Mouse (Mus musculus) cerebellum, adult 9-11 months (tissue): ENCODE data around the gene Znrf3.
A peak's percentile ranks its signal among the peaks of the same experiment; 100 is the strongest.
"Not testable (repeated sequence)": the region's sequence is repeated elsewhere in the genome, so short reads cannot be mapped to it uniquely, and the experiment has no call there.

Experiments used
- DNase-seq: peaks from one replicate; pipeline ENCODE4 v3.0.0; 2022

The Znrf3 gene

DNA sequence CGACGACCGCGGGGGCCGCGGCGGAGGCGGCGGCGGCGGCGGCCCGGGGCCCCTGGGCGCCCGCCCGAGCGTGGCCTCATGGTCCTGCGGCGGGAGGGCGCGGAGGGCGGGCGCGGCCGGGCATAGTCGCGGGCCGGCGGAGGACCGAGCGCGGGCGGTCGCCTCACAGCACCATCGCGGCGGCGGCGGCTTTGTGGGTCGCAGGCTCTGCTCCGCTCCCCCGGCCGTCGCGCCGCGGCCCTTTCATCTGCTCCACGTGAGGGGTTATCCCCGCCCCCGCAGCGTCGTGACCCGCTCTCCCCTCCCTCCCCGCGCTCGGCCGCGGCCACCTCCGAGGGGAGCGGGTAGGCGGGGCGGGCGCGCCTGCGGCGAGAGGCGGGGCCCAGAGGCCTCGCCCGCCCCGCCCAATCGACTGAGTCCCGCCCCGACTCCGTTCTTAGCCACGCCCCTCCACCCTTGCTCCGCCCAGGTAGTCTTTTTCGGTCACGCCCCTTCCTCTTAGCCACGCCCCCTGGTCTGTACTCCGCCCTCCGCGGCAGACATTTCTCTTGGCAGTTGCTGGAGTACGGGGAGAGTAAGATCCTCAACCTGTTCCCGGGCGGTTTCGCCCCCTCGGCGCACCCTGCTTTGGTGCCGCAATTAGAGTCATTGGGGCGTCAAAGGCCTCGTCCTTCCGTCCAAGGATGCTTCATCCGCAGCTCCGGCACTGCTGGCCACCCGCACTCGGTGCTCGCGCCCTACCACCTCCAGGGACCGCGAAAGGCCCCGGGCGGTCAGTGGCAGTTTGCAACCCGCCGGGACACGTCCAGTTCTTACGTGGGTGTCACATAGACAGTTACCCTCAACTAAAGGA is at the start of gene Znrf3:
TSS of gene Znrf3 (minus strand) at position 249 of the 853 bp plus-strand sequence.
- DNase-seq, result peak; percentile 84

DNA sequence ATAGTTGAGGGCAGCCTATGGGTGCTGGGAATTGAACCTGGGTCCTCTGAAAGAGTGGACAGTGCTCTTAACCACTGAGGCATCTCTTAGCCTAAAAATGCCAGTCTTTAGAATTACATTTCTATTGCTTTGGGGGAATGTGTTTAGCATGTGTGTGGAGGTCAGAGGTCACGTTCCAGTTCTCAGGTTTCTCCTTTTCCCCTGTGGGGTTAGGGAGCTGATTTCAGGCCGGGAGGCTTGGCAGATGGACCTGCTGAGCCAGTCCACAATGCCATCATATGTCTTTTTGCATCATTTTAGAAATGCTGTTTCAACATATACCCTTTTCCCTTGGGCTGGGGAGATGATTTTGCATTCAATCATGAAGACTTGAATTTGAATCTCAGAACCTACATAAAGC is 49.2 kb upstream of the Znrf3 start:
- no peak for DNase-seq

DNA sequence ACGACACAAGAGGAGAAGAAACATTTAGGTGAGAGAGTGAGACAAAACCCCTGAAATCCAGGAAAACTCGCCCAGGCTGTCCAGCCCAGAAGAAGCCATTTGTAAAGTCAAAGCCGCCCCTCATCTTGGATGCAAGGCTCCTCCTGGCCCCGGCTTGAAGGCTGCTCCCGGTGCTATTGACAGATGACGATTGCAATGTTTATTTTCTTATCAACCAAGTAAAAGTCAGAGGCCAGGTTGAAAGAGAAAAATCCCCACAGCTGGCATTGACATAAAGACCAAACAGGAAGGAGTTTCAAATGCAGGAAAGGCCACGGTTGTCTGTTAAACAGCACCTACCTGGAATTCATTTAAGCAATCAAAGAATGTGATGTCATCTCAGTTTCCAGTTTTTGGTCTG is 47.3 kb upstream of the Znrf3 start:
- DNase-seq, result no peak

DNA sequence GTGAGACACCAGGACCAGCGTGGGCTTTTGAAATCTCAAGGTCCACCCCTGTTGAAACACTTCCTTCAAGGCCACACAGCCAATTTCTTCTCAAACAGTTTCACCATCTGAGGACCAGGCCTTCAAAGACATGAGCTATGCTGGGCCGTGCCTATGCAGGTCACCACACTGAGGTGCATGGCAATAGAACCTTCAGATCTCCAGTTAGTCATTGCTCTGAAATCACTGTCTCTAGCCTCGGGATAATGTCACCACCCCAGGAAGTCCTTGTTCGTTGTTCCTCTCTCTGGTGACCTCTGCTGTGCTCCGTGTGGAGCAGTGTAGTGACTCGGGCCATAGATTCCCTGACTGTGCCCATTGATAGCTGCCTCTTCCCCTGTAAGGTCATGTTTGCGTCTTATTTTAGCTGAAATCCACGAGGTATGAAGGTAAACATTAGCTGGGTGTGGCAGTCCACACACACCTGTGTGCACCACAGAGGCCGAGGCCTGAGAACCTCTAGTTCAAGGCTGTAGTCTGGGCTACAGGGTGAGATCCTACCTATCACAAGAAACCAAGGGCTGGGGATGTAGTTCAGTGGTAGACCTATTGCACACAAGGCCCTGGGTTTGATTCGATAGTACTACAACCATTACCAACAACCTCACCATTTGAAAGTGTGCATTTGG is 46.5 kb upstream of the Znrf3 start:
- no peak for DNase-seq

DNA sequence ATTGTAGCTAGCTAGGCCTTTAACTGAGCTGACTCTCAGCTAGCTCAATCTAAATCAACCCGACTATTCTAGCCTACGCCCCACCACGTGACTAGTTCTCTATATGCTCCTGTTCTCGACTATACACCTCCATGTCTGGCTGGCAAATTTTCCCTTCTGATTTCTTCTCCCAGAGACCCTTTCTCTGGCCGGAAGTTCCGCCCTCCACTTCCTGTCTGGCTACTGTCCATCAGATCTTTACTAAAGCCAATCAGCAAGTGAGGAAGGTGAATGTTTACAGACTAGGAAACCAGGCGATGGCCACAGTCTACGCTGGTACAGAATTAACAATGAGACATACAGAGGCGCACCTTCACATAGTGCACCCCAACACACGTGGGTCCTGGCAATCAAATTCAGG is 44.8 kb upstream of the Znrf3 start:
- DNase-seq, result not testable (repeated sequence)

DNA sequence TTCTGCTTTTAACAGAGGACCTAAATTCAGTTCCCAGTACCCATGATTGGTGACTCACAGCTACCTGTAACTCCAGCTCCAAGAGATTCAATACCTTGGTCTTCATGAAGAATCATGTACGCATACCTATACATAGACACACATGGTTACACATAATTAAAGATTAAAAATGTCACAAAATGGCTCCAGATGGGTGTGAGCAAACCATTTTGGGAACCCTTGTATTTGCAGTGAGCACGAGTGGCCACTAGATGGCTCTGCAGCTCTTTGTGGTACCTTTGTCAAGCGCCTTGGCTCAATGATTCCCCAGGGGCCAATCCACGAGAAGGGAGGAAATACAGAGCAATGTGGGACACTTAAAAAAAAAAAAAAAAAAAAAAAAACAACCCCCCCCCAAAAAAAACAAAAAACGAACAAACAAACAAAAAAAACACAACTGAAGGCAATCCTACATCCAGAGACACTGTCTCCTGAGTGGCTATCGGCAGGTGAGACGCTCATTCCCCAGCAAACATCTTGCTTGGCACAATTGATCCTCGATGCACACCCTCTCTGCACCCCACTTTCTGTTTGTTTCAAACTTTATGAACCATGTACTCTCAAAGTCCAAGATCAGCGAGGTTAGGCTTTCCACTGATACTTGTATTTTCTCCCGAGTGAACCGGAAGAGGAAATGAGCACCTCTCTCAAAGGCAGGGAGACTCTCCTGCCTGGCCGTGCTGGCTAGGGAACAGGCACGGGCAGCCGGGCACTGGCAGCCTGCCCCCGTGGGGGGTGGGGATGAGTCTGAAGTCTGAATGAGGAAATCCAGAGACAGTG is 40.8 kb upstream of the Znrf3 start:
- peak; percentile 83 for DNase-seq

DNA sequence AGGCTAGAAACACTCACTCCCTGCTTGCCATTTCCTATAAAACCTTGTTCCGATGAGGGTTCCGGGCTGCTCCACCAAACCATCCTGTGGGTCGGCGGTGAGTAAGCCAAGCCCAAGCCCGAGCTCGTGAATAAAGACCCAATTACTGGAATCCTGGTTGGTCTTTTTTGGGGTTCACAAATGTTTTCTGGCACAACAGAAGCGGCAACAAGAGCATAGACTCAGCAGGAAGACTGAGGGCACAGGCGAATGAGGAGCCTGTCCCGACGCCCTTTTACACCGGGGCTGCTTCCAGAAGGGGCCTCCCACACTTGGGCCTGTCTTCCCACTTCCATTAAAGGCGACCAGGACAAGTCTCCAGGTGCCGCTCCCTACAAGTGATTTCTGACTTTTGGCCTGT is 37.9 kb upstream of the Znrf3 start:
- no peak for DNase-seq

DNA sequence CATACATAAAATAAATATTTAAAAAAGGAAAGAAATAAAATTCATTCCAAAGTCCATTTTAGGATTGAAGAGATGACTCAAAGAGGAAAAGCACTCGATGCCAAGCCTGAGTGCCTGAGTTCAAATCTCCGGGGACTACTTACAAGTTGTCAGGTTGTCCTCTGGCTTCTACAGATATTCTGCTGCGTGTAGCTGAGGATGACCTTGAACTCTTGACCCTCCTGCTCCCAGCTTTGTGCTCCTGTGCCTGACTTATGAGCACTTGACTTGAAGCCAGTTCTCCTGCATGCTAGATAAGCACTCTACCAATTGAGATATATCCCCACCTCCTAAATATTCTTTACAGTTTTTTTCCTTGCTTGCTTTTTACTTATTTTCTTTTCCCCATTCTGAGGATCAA is 34.2 kb upstream of the Znrf3 start:
- no peak for DNase-seq

DNA sequence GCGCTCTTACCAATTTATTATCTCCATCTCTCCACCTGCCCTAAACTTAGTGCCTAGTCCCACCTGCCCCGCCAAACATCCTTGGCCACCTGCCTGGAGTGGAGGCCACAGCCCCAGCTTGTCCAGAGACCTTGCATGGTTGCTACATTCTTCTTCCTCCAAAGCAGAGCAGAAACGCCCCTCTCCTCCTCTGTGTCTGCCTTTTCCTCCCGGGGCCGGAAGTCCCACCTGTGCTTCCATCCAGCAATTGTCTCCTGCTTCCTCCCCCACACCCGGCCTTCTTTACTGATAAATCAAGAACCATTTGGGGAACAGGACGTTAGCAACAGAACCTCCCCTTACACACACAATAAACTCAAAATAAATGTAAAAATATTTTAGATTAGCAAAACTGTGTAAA is 33.5 kb upstream of the Znrf3 start:
- DNase-seq, result no peak

DNA sequence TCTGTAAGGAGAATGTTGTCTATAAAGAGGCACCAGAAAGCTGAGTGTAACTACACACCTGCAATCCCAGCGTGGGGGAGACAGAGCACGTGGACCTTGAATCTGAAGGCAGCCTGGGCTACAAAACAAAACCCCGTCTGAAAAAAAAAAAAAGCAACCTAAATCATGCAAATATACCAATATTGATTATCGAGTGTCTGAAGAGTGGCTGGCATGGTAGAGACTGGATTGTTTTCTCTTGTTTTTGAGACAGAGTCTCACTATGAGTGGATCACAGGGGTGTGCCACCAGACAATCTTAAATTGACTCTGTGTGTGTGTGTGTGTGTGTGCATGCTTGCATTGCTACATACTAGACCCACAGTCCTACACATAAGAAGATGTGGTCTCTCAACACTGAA is 32.2 kb upstream of the Znrf3 start:
- no peak for DNase-seq

DNA sequence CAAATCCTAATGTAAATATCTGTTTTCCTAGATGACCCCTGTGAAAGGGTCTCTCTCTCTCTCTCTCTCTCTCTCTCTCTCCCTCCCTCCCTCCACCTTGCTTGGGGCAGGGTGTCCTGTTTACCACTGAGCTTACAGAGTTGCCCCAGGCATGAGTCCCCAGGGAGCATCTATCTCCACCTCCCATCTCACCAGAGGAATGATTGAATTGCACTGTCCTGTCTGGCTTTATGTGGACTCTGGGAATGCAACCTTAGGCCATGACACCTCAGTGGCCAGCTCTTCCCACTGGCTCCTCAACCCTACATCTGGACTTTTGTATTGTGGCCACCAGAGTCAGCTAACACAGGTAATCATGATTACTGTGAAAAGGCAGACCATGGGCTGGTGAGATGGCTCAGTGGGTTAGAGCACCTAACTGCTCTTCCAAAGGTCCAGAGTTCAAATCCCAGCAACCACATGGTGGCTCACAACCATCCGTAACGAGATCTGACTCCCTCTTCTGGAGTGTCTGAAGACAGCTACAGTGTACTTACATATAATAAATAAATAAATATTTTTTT is 31.0 kb upstream of the Znrf3 start:
- DNase-seq, result not testable (repeated sequence)

DNA sequence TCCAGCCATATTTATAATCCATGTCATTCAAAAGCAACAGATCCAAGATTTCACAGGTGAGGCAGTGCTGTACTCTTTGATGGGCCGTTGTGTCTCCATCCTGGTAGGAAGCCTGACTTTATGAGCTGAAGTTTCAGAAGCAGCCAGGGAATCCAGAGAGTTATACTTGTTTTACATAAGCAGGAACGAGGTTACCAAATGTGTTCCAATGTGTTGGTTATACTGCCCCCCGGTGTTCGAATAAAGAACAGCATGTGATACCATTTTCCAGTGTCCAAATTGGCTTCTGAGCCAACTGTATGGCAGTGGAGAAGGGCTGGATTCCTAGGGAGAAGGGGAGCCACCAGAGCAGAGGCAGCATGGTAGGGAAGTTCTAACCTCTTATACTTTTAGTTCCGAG is 29.5 kb upstream of the Znrf3 start:
- DNase-seq, result peak; percentile 58

DNA sequence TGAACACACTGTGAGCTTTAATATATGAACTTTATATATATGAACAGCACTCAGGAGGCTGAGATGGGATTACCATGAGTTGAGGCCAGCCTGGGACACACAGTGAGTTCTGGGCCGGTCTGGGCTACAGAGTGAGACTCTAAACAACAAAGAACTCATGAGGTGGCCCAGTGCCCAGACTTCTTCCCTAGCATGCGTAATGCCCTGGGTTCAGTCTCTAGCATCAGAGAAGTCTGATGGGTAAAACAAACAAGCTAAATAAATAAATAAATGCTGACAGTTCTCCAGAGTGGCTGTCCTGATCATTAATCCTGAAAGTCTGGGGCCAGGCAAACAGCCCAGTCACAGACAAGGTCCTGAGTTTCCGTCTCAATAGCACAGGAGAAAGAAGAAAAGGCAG is 25.4 kb upstream of the Znrf3 start:
- DNase-seq, result no peak

DNA sequence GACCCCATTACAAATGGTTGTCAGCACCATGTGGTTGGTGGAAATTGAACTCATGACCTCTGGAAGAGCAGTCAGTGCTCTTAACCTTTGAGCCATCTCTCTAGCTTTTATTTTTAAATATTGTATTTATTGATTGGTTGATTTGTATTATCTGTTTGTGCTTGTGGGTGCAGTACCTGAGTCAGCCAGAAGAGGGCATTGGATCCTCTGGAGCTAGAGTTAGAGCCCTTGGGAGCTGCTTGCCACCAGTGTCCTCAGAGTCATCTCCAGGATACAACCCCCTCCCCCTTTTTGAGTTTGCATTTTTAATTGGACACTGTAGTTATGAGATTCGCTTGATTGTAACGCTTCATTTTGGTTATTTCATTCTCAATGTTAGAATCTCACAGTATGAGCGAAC is 24.4 kb upstream of the Znrf3 start:
- DNase-seq, result no peak

DNA sequence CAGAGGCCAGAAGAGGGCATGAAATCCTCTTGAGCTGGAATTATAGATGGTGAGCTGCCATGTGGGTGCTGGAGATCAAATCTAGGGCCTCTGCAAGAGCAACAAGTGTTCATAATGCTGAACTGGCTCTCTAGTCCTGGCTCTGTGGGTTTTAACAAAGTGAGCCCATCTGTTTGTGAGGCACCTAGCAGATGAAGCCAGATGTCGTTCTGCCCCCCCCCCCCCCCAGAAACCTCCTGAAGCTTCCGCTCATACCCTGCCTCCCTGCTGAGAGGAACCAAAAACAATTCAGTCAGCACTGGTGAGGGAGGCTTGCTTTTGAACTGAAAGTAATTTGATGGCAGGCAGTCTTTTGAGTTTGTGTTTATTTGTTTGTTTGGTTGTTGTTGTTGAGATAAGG is 23.8 kb upstream of the Znrf3 start:
- DNase-seq, result no peak

DNA sequence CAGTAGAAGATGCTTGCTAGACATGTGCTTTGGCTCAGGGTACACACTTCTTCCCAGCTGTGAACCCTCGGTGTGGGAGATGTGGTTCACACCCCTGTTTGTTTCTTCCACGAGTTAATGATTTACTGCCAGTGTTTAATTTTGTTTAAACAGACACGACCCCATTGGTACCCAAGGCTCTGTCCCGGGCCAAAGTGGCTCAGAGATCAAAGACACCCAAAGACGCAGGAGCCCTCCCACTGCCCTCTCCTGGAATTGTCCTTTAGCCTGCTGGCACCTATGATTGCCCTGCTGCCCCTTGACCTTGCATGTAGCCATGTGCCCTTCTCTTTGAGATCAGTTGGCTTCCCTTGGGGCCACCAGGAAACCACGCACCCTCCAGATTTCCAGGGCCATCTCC is 7.3 kb upstream of the Znrf3 start:
- DNase-seq, result no peak

DNA sequence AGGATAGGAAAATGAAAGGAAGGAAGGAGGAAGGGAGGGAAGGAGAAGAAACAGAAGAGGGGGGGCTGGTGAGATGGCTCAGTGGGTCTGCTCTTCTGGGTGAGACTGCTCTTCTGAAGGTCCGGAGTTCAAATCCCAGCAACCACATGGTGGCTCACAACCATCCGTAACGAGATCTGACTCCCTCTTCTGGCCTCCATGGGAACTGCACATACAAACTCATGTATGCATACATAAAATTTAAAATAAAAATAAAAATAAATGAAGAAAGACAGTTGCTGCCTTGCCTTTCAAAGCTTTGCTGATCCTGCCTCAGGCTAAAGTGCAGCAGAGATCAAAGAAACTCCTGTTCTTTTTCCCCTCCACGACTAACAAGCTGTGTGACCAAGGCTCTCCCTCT is 6.7 kb upstream of the Znrf3 start:
- no peak for DNase-seq

DNA sequence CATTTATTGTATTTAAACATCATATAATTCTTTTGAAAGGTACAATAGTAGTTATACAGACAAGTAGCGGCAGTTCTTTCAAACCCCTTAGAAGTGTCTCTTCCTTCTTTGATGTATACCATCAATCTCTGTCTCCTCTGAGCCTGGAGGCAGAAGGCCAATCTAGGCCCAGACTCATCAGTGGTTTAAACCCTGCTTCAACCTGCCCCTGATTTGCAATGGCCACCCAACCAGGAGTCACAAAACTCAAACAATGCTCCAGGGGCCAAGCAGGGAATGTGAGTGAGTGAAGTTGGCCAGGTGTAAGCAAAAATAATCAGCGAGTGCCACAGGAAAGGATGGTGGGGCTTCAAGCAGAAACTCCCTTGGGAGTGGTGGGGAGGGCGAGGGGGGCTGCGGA is 6.1 kb upstream of the Znrf3 start:
- no peak for DNase-seq

DNA sequence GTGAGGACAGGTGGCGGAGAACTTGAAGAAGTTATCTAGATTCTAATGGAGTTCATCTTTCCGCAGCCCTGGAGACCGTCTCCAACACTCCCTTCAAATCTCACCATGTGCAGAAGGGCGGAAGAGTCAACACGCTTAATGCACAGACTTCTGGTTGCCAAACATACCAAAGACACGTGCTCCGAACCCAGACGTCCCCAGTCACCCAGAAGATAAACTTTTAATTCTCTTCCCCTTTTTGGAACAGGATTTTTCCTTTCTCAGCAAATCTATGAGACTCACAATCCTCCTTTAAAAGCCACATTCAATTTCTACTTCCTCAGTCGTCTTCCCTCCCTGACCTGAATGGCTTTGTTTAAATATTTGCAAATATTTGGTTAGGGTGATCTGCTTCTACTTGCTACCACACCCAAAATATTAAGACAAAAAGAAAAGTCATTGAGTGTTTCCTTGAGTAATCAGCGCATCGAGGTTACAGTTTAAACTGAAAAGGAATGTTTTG is 856 bp upstream of the Znrf3 start:
- no peak for DNase-seq

DNA sequence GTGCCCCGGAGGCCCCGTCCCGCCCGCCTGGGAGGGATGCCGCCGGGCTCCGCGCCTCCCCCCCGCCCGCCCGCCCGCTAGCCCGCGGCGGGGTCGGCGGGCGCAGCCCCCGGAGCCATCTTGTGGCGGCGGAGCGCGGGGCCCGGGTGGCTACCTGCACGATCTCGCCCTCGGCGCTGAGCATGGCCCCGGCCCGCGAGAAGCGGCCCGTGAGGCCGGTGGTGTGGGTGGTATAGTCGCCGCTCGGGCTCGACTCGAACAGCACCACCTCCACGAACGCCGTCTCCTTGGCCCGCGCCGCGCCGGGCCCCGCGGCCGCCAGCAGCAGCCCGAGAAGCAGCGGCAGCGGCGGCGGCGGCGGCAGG is 431 bp downstream of the Znrf3 start:
- peak; percentile 49 for DNase-seq

DNA sequence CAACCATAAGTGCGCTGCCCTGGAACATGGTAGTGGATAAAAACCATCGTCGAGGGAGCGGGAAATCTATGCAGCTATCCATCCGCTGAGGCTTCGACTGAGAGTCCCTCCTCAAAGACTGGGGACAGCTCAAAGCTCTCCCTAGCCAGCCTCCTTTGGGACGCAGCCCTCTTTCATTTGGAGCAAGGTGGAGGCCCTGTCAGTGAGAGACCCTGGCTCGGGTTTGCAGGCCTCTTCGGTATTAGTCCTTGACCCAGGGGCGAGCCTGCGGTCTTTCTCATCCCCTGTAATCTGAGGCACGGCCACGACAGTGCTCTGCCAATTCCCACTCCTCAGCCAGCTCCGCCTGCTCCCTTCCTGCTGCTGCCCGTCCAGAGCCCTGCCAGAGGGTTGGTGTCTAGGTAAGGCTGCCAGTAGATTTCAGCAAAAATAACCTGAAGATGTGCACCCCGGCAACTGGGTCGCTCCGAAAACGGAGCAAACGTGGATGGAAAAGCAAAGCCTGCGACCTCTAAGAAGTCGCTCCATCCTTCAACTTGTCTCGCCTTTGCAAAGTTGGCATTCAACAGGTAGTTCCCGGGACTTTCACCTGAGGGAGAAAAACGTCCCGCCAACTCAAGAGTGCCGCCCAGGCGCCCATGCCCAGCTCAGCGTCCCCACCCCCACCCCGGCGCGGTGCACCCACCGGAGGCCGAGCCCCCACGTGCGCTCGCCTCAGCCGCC is 975 bp downstream of the Znrf3 start:
- DNase-seq, result peak; percentile 48

DNA sequence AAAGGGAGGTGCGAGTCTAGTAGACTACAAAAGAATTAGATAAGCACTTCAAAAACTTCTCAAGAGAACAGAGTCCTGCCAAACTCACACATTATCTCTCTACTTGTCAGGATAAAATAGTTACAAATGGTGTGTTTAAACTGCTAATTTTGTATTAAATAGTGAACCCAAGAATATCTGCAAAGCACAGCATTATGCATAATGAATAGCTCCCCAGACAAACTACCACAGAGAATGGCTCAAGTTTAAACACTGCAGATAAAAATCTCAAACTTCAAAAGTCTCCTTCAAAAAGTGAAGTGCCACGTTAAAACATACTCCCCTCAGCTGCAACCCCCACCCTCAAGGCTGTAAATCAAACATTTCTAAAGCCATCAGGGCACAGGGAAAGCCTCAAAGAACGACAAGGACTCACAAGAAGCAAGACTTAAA is 2.0 kb downstream of the Znrf3 start:
- DNase-seq, result no peak

DNA sequence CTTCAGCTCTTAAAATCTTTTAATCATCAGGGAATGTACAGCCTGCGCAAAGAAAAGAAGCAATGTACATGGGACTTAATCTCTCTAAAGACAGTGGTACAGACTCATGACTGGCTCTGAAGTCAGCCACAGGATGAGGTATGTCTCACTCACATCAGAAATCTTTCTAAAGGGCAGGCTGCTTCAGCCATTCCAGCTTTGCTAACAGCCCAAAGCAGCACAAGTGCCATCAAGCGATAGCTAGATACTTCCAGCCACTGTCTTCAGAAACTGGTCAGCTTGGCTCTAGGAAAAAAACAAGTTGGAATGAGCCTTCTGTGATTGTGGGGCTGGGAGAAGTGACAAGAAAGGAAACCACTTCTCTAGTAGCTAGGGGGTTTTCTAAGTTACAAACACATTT is 7.0 kb downstream of the Znrf3 start:
- peak; percentile 1 for DNase-seq
